Mouse (Mus musculus): ENCODE measurements around the gene Vmn2r51. TPM values are rescaled to one million over a fixed set of nuclear protein-coding genes. Genes with fewer than 3 reads are reported as not detected.
"Not testable (repeated sequence)": the region's sequence is repeated elsewhere in the genome, so short reads cannot be mapped to it uniquely, and the experiment has no call there.

Gene Vmn2r51
- polyA plus RNA-seq (2014; fragmentation: Nextera tagmentation; extraction: Ambion mirVana), result not detected in 2 replicates

- not testable (repeated sequence) for H3K4me3 ChIP-seq (ENCODE audit: control insufficient read depth in 1 of 2, insufficient read depth in 1 of 2, low read depth in 1 of 2, low read length in 2 of 2); H3K9ac ChIP-seq (ENCODE audit: low read length); H3K36me3 ChIP-seq (ENCODE audit: control insufficient read depth, insufficient read depth, low read length); H3K27ac ChIP-seq (replicated peaks in 1 of 2; ENCODE audit: control insufficient read depth in 1 of 2, insufficient read depth in 1 of 2, low read depth in 2 of 2, low read length in 2 of 2); H3K4me2 ChIP-seq (ENCODE audit: low read length); H3K9me3 ChIP-seq (ENCODE audit: control insufficient read depth, low read length); ATAC-seq (ENCODE audit: insufficient number of reproducible peaks, insufficient read depth, low FRiP score, low read depth); H3K27me3 ChIP-seq (ENCODE audit: control insufficient read depth, insufficient read depth, low read length); H3K4me1 ChIP-seq (ENCODE audit: control insufficient read depth in 2 of 2, insufficient read depth in 2 of 2, low read length in 2 of 2)
- 51% methylated on average over 1 of the region's 1 CpGs for WGBS
Measured at GRCm38 (mm10) chr7:10105641-10106040, at the start of gene Vmn2r51. Gene Vmn2r51, minus strand, starts transcription at chr7:10105741.

- not testable (repeated sequence) for H3K9ac ChIP-seq (ENCODE audit: low read length); H3K9me3 ChIP-seq (ENCODE audit: control insufficient read depth, low read length); H3K36me3 ChIP-seq (ENCODE audit: control insufficient read depth, insufficient read depth, low read length); ATAC-seq (ENCODE audit: insufficient number of reproducible peaks, insufficient read depth, low FRiP score, low read depth); H3K27me3 ChIP-seq (ENCODE audit: control insufficient read depth, insufficient read depth, low read length); H3K4me3 ChIP-seq (ENCODE audit: control insufficient read depth in 1 of 2, insufficient read depth in 1 of 2, low read depth in 1 of 2, low read length in 2 of 2); H3K4me2 ChIP-seq (ENCODE audit: low read length); H3K4me1 ChIP-seq (ENCODE audit: control insufficient read depth in 2 of 2, insufficient read depth in 2 of 2, low read length in 2 of 2); H3K27ac ChIP-seq (replicated peaks in 1 of 2; ENCODE audit: control insufficient read depth in 1 of 2, insufficient read depth in 1 of 2, low read depth in 2 of 2, low read length in 2 of 2)
Measured at GRCm38 (mm10) chr7:10053196-10053595, 52.3 kb downstream of the Vmn2r51 start, which contains the start of gene Vmn2r50. Gene Vmn2r50, minus strand, starts transcription at chr7:10053296.

Other genes with a start within 250 kb of the Vmn2r51 start
- gene Vmn2r48, start 152.2 kb downstream of the Vmn2r51 start, polyA plus RNA-seq (2014; fragmentation: Nextera tagmentation; extraction: Ambion mirVana), result not detected in 2 replicates
- not detected in 2 replicates for gene Vmn2r49, start 113.5 kb downstream of the Vmn2r51 start, polyA plus RNA-seq (2014; fragmentation: Nextera tagmentation; extraction: Ambion mirVana)
- not detected in 2 replicates for gene Vmn2r50, start 52.4 kb downstream of the Vmn2r51 start, polyA plus RNA-seq (2014; fragmentation: Nextera tagmentation; extraction: Ambion mirVana)
- gene Vmn2r52, start 70.8 kb upstream of the Vmn2r51 start, polyA plus RNA-seq (2014; fragmentation: Nextera tagmentation; extraction: Ambion mirVana), result not detected in 2 replicates
- not detected in 2 replicates for gene Vmn1r66, start 172.3 kb upstream of the Vmn2r51 start, polyA plus RNA-seq (2014; fragmentation: Nextera tagmentation; extraction: Ambion mirVana)